Mouse (Mus musculus) lung, postnatal 4 days (tissue): ENCODE data around the gene Tspoap1.

ENCODE experiments used
- DNase-seq, 2 experiments: peaks; one replicate each; pipeline ENCODE4 v3.0.0; 2021

Gene Tspoap1

GRCm38 (mm10) chr11:87760301-87761081, at the start of gene Tspoap1:
Gene Tspoap1, plus strand, starts transcription at chr11:87760541.
- peak; percentile 24 to 31 for DNase-seq

DNA sequence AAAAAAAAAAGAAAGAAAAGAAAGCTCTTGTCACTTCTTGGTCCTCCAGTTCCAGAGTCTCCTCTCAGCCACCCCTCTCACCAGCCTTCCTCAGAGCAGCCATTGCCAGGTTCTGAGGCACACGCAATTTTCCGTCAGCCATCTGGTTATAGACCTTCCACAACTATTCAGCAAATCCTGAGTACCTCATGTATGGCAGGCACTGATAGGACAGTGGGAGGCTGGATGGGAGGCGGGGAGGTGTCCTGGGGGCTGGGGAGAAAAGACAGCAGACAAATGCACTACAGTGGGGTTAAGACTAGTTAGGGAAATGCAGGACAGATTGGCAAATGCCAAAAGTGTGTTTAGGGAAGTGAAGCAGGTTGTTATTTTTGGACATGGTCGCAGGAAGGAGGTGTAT, 48.2 kb upstream of the Tspoap1 start:
- no peak for DNase-seq

DNA sequence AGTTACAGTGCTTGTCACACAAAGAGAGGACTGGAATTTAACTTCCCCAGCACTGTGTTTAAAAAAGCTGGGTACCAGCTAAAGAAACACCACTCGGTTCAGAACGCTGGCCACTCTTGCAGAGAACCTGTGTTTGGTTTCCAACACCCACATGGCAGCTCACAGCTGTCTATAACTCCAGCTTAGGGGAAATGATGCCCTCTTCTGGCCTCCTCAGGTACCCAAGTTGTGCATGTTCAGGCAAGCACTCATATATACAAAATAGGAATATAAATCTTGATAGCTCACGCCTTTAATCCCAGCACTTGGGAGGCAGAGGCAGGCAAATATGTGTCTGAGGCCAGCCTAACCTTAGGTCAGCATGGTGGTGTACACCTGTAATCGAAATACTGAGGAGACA, 44.3 kb upstream of the Tspoap1 start:
- DNase-seq, result no peak

DNA sequence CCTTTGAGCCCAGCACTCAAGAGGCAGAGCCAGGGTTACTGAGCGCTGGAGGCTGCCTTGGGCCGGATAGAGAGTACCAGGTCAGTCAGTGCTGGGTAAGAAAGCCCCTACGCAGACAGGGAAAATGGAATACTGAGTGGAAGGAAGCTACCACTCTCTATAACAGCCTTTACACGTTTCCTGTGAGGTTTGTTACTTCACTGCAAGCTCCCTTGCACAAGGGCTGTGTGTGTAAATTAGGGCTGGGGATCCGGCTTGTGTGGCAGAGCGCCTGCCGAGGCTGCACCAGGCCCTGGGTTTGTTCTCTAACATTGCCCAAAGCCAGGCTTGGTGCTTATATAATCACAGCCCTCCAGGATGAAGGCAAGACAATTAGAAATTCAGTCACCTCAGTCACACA, 40.8 kb upstream of the Tspoap1 start:
- DNase-seq, result no peak

GRCm38 (mm10) chr11:87720324-87720723, 40.0 kb upstream of the Tspoap1 start:
- DNase-seq, result peak in 1 of 2 experiments; percentile 18

DNA sequence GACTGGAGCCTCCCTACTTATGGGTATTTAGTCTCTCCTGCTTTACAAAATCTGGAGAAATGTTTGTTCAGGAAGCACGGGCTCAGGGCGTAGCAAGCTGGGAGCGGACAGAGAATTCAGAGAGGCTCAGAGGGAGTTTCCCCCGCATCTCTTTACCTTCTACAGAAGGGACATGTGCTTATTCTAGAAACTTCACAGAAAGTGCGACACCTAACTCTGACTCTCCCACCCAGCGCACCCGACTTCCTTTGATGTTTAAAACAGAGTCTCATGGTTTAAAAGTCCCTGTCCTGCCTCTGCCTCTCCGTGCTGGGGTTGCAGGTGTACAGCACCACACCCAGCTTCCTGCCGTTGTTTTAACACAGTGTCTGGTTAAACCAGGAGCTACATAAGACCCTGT, 39.5 kb upstream of the Tspoap1 start:
- no peak for DNase-seq

DNA sequence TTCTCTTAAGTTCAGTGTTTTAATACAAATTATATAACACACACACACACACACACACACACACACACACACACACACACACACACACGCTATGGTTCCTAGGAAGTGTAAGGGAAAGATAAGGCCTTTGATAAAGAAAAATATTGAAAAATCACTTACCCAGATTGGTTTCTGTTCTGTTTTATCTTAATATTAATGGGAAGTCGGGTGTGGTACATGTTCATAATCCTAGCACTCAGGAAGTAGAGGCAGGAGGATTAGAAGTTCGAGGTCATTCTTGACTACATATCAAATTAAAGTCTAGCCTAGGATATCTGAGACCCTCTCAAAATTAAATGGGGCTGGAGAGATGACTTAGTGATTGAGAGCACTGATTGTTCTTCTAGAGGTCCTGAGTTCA, 38.2 kb upstream of the Tspoap1 start:
- DNase-seq, result no peak

DNA sequence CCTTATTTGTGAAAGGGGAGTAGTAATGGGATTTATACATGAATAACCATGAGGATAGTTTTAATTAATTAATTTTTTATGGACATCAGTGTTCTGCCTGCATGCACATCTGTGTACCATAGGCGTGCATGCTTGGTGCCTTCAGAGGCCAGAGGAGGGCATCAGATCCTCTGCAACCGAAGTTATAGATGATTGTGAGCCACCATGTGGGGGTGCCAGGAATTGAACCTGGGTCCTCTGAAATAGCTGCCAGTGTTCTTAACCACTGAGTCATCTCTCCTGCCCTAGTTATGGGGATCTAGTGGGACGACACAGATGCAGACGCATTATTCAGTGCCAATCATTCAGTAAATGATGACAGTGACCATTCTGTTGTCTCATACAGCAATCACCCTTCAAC, 37.5 kb upstream of the Tspoap1 start:
- no peak for DNase-seq

- DNase-seq, result no peak
Observed at GRCm38 (mm10) chr11:87725515-87725914, 34.8 kb upstream of the Tspoap1 start.

DNA sequence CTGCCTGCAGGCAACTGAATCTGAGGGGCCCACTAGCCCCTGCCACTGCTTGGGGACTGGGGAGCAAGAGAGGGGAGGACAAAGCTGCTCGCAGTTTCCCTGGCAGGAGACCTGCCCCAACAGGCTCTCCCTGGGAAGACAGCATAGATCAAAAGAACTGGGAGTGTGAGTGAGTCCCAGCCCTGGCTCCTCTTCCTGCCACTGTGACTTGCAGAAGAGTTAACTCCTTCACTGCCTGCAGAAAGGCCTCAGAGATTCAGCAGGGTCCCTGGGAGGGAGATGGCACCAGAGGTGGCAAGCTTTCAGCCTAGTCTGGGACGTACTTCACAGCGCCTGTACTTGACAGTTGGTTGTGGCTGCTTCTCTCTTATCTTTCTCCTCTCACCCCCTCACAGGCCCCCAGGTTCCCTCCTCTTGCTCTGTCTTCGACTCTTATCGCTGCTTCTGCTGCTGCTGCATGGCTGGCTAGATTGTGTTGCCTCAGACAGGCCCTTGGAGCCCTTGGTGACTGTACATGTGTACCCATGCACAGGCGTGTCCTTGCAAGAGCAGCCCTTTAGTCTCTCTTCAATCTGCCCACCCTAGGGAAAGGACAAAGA, 34.3 kb upstream of the Tspoap1 start:
- peak; percentile 25 to 51 for DNase-seq

GRCm38 (mm10) chr11:87727021-87727420, 33.3 kb upstream of the Tspoap1 start:
- DNase-seq, result no peak

- no peak for DNase-seq
Observed at GRCm38 (mm10) chr11:87727471-87727870, 32.9 kb upstream of the Tspoap1 start.

DNA sequence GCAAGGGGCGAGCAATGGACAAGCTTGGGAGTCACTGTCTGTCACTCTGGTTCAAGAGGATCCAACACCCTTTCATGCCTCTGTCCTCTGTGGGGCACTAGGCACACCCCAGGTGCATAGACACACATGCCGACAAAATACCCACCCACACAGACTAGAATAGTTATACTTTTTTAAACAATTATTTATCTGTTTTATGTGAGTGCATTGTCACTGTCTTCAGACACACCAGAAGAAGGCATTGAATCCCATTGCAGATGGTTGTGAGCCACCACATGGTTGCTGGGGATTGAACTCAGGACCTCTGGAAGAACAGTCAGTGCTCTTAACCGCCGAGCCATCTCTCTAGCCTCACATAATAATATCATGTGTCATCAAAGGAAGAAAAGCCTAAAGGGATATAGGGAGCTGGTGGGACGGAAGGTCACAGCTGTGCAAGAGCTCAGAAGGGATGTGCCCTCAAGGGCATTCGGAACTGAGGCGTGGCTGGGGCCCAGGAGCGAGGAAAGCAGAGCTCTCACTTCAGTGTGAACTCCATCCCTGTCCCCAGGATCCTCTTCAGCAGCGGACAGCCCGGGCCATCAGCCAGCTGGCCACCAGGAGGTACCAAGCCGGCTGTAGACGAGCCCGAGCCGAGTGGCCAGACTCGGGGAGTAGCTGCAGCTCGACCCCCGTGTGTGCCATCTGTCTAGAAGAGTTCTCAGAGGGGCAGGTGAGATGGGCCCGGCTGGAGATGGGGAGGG, 31.3 kb upstream of the Tspoap1 start:
- no peak for DNase-seq

GRCm38 (mm10) chr11:87729593-87730185, 30.7 kb upstream of the Tspoap1 start:
- no peak for DNase-seq

- DNase-seq, result no peak
Observed at GRCm38 (mm10) chr11:87730652-87731310, 29.6 kb upstream of the Tspoap1 start.

- DNase-seq, result no peak
Observed at GRCm38 (mm10) chr11:87734346-87734745, 26.0 kb upstream of the Tspoap1 start.

DNA sequence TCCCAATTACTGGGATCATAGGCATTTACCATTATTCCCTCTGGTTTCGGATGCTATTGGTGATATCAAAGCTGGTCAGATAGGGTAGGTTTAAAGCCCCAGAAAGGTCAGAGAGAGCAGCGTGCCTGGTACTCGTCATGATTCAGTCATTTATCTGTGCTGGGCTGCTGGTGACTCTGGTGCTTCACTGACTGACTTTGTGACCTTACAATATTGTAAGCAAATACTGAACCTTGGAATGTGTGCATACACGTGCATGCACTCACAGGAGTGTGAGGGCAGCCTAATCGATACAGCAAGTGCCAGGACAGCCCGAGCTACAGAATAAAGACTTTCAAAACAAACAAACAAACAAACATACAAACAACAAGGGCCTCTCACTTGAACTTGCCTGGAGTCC, 24.6 kb upstream of the Tspoap1 start:
- DNase-seq, result no peak

DNA sequence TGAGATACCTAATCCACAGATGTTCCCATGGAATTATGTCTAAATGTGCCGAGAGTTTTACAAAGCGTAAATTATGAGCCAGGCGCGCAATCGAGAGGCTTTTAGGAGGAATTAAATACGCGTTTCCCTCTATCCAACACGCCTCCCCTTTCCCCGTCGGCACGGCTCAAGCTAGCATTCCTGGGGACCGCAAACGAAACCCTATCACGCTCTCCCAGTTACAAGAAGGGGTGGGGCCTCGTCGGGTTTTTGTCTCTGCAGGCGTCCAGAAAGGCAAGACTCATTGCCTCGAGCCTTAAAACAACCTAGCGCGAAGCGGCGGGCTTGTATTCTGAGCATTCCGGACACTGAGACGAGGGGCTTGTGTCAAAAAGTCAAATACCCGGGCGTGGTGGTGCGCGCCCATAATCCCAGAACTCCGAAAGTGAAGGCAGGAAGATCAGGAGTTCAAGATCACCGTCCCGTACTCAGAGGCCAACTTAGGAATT, 23.6 kb upstream of the Tspoap1 start:
- peak; percentile 73 to 76 for DNase-seq

DNA sequence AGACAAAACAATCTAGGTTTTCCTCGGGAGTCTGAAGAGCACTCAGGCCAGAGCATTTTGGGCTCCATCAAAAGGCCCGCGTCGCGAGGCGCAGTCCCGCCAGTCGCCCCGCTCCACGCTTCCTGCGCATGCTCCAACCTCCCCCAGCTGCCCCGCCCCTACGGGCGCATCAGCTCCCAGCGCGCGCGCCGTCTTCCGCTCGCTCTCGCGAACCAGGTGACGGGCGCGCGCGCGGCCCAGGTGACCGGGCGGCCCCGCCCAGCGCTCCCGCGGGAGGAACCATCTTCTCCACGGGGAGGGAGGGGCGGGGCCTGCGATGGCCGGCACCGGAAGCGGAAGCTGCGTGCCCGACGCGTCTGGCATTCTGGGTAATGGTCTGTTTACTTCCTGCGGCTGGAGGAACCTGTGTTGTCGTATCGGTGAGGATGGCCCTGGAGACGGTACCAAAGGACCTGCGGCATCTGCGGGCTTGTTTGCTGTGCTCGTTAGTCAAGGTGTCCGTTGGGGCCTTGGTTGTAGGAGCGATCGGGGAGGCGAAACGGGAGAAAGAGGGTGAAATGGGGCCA, 23.1 kb upstream of the Tspoap1 start, which contains the start of gene Supt4a:
Supt4a (plus strand) TSS at position 378 of the 566 bp plus-strand sequence.
- peak; percentile 97 for DNase-seq

- DNase-seq, result no peak
Observed at GRCm38 (mm10) chr11:87743691-87744090, 16.6 kb upstream of the Tspoap1 start.

DNA sequence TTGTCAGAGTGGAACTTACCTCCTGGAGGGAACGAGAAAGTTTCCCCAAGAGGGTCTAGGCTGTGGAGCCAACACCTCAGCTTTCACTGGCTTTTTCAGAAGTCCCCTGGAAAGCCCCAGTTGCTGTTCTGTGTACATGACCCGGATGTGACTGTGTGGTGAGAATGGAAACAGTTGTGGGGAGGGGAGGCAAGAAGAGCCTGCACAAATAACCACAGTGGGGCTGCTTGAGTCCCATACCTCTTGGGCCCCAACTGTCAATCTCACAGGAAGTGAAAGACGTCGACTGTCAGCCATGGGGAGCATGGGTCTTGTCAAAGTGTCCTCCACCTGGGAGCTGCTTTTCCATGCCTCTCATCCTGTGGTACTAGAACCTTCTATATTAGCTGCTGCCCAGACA, 15.4 kb upstream of the Tspoap1 start:
- DNase-seq, result no peak
